Mouse (Mus musculus) MEL (cell line): ENCODE measurements around the gene Slc39a7. TPM values are rescaled to one million over a fixed set of nuclear protein-coding genes. Genes with fewer than 3 reads are reported as not detected.

Experiments used
- DNase-seq: peaks from one replicate; pipeline ENCODE4 v3.0.0; 2011; ENCODE audit warnings: low read depth, low spot score
- H3K27ac ChIP-seq: 2 replicates; pipeline ENCODE4 v1.5.1; 2012; ENCODE audit warnings: low read depth, mild to moderate bottlenecking, control low read depth, low read length, moderate library complexity; ENCODE audit not compliant: control insufficient read depth
- H3K27me3 ChIP-seq, 2 experiments: fragments of 150-350 bp in 1 of 2; sonication (generic) in 1 of 2; 2 replicates each; pipeline ENCODE4 v1.6.1; 2012; ENCODE audit warnings: low read length in 2 of 2, mild to moderate bottlenecking in 2 of 2, improper control_type of control experiment in 1 of 2, moderate library complexity in 1 of 2; ENCODE audit not compliant: insufficient read depth in 2 of 2, control insufficient read depth in 1 of 2
- H3K36me3 ChIP-seq, 2 experiments: 2 replicates each; pipeline ENCODE4 v1.6.1; 2012 to 2014; ENCODE audit warnings: low read length in 2 of 2, improper control_type of control experiment in 1 of 2, inconsistent platforms in 1 of 2, mild to moderate bottlenecking in 1 of 2; ENCODE audit not compliant: insufficient read depth in 2 of 2, control insufficient read depth in 1 of 2
- H3K4me1 ChIP-seq, 2 experiments: fragments of 150-350 bp in 1 of 2; sonication (generic) in 1 of 2; 2 replicates each; pipeline ENCODE4 v1.6.1; 2012; ENCODE audit warnings: low read length in 2 of 2, improper control_type of control experiment in 1 of 2, mild to moderate bottlenecking in 1 of 2; ENCODE audit not compliant: insufficient read depth in 2 of 2, control insufficient read depth in 1 of 2
- H3K4me3 ChIP-seq, 2 experiments: fragments of 150-350 bp in 1 of 2; sonication (generic) in 1 of 2; 2 replicates each; pipeline ENCODE4 v1.5.1; 2012; ENCODE audit warnings: low read depth in 2 of 2, low read length in 2 of 2, mild to moderate bottlenecking in 2 of 2, moderate library complexity in 2 of 2, control low read depth in 1 of 2, improper control_type of control experiment in 1 of 2; ENCODE audit not compliant: control insufficient read depth in 1 of 2, insufficient read depth in 1 of 2
- H3K79me2 ChIP-seq: 2 replicates; pipeline ENCODE4 v1.6.1; 2012; ENCODE audit warnings: mild to moderate bottlenecking, low read length, moderate library complexity; ENCODE audit not compliant: control insufficient read depth, poor library complexity, insufficient read depth
- H3K9ac ChIP-seq: 2 replicates; pipeline ENCODE4 v1.6.1; 2012; ENCODE audit warnings: low read depth, mild to moderate bottlenecking, control low read depth, low read length, moderate library complexity; ENCODE audit not compliant: control insufficient read depth, poor library complexity, severe bottlenecking
- H3K9me3 ChIP-seq: fragments of 150-350 bp; sonication (generic); replicated peaks from 2 replicates; pipeline ENCODE4 v1.6.1; 2012; ENCODE audit warnings: mild to moderate bottlenecking, low read length, improper control_type of control experiment, moderate library complexity; ENCODE audit not compliant: insufficient read depth
- CTCF ChIP-seq, 3 experiments: IDR thresholded peaks in 2 of 3; conservative IDR thresholded peaks in 1 of 3; 2 replicates each; pipeline ENCODE4 v1.5.1; 2011 to 2012; ENCODE audit warnings: low read length in 3 of 3, low read depth in 2 of 3, mild to moderate bottlenecking in 2 of 3, improper control_type of control experiment in 1 of 3, inconsistent platforms in 1 of 3, mixed read lengths in 1 of 3, moderate library complexity in 1 of 3; ENCODE audit not compliant: control insufficient read depth in 1 of 3, insufficient read depth in 1 of 3, poor library complexity in 1 of 3, severe bottlenecking in 1 of 3
- EP300 ChIP-seq, 2 experiments: IDR thresholded peaks; 2 replicates each; pipeline ENCODE4 v1.6.1; 2011; ENCODE audit warnings: improper control_type of control experiment in 2 of 2, low read length in 2 of 2, low read depth in 1 of 2, mild to moderate bottlenecking in 1 of 2
- ETS1 ChIP-seq: IDR thresholded peaks from 2 replicates; pipeline ENCODE4 v1.6.1; 2012; ENCODE audit warnings: low read depth, mild to moderate bottlenecking, inconsistent platforms, low read length, improper control_type of control experiment, moderate library complexity
- GATA1 ChIP-seq: IDR thresholded peaks from 2 replicates; pipeline ENCODE4 v1.6.1; 2011; ENCODE audit warnings: low read depth, low read length, improper control_type of control experiment
- KAT2A ChIP-seq: conservative IDR thresholded peaks from 2 replicates; pipeline ENCODE4 v1.6.1; 2012; ENCODE audit warnings: low read depth, low read length, improper control_type of control experiment, inconsistent platforms
- MXI1 ChIP-seq: IDR thresholded peaks from 2 replicates; pipeline ENCODE4 v1.6.1; 2011; ENCODE audit warnings: mild to moderate bottlenecking, low read depth, low read length, improper control_type of control experiment
- MYB ChIP-seq: IDR thresholded peaks from 2 replicates; pipeline ENCODE4 v1.6.1; 2011; ENCODE audit warnings: mild to moderate bottlenecking, low read depth, low read length, improper control_type of control experiment
- MYC ChIP-seq: IDR thresholded peaks from 2 replicates; pipeline ENCODE4 v1.6.1; 2011; ENCODE audit warnings: low read depth, mild to moderate bottlenecking, low read length, improper control_type of control experiment, moderate library complexity
- NELFE ChIP-seq: IDR thresholded peaks from 2 replicates; pipeline ENCODE4 v1.6.1; 2011; ENCODE audit warnings: low read depth, low read length, improper control_type of control experiment
- NRF1 ChIP-seq: IDR thresholded peaks from 2 replicates; pipeline ENCODE4 v1.6.1; 2014; ENCODE audit warnings: low read depth, mild to moderate bottlenecking, inconsistent platforms, low read length, improper control_type of control experiment, moderate library complexity; ENCODE audit not compliant: poor library complexity, insufficient read depth, severe bottlenecking
- POLR2A ChIP-seq, 2 experiments: IDR thresholded peaks; 2 replicates each; pipeline ENCODE4 v1.6.1; 2011 to 2012; ENCODE audit warnings: low read length in 2 of 2, mild to moderate bottlenecking in 2 of 2, control low read depth in 1 of 2, improper control_type of control experiment in 1 of 2, low read depth in 1 of 2, moderate library complexity in 1 of 2; ENCODE audit not compliant: control insufficient read depth in 1 of 2, insufficient read depth in 1 of 2, poor library complexity in 1 of 2
- RAD21 ChIP-seq: IDR thresholded peaks from 2 replicates; pipeline ENCODE4 v1.6.1; 2011; ENCODE audit warnings: mild to moderate bottlenecking, low read depth, low read length, improper control_type of control experiment
- SIN3A ChIP-seq: IDR thresholded peaks from 2 replicates; pipeline ENCODE4 v1.6.1; 2012; ENCODE audit warnings: low read length, improper control_type of control experiment, inconsistent platforms
- SMC3 ChIP-seq: IDR thresholded peaks from 2 replicates; pipeline ENCODE4 v1.6.1; 2011; ENCODE audit warnings: low read depth, low read length, improper control_type of control experiment
- TAL1 ChIP-seq: IDR thresholded peaks from 2 replicates; pipeline ENCODE4 v1.6.1; 2012; ENCODE audit warnings: mild to moderate bottlenecking, inconsistent platforms, low read length, moderate library complexity, mixed read lengths
- TCF12 ChIP-seq: IDR thresholded peaks from 2 replicates; pipeline ENCODE4 v1.6.1; 2014; ENCODE audit warnings: low read depth, mild to moderate bottlenecking, inconsistent platforms, low read length, improper control_type of control experiment, moderate library complexity
- USF1 ChIP-seq: IDR thresholded peaks from 2 replicates; pipeline ENCODE4 v1.6.1; 2014; ENCODE audit warnings: low read depth, mild to moderate bottlenecking, inconsistent platforms, low read length, improper control_type of control experiment, moderate library complexity
- ZC3H11A ChIP-seq: IDR thresholded peaks from 2 replicates; pipeline ENCODE4 v1.6.1; 2012; ENCODE audit warnings: low read depth, mild to moderate bottlenecking, inconsistent platforms, low read length, improper control_type of control experiment
- ZNF384 ChIP-seq: IDR thresholded peaks from 2 replicates; pipeline ENCODE4 v1.6.1; 2012; ENCODE audit warnings: low read depth, mild to moderate bottlenecking, inconsistent platforms, low read length, improper control_type of control experiment
- polyA plus RNA-seq, 2 experiments: library from polyadenylated mRNA; stranded (reverse) in 1 of 2; unstranded in 1 of 2; fragments of >175 nt in 1 of 2; fragments of >200 nt in 1 of 2; gene quantifications; 2 replicates each; pipeline versions ENCODE4 v1.2.1 to v1.2.4; 2012; ENCODE audit warnings: low replicate concordance in 2 of 2, low read depth in 1 of 2; ENCODE audit not compliant: insufficient read length in 2 of 2, insufficient read depth in 1 of 2, missing spikeins in 1 of 2
- total RNA-seq: library from RNA; depleted of rRNA; stranded (reverse); fragments of 300-350 nt; gene quantifications from 2 replicates; pipeline ENCODE4 v1.2.3, GENCODE M21; 2012

Gene Slc39a7
- total and polyA plus RNA-seq, 3 experiments: 150 to 152 TPM; not detected in 1

GRCm38 (mm10) chr17:34022987-34023386, 8.5 kb downstream of the Slc39a7 start:
- no peaks in the 10 kb centered on the region for H3K9me3 ChIP-seq
- no peak for TF ChIP-seq MYC
- TF ChIP-seq KAT2A: no peak
- TF ChIP-seq POLR2A (IDR thresholded peaks at IDR 0.05; ENCODE audit: control insufficient read depth in 1 of 2, insufficient read depth in 1 of 2, low read depth in 1 of 2, low read length in 2 of 2, poor library complexity in 1 of 2): no peak
- TF ChIP-seq MYB: no peak
- TF ChIP-seq ZC3H11A: no peak
- TF ChIP-seq ETS1: no peak
- no peak for TF ChIP-seq SIN3A
- no peak for TF ChIP-seq USF1
- TF ChIP-seq ZNF384: no peak
- no peak for TF ChIP-seq CTCF (IDR thresholded peaks at IDR 0.05 in 2 of 3, conservative IDR thresholded peaks at IDR 0.05 in 1 of 3; ENCODE audit: control insufficient read depth in 1 of 3, insufficient read depth in 1 of 3, low read depth in 2 of 3, low read length in 3 of 3, poor library complexity in 1 of 3, severe bottlenecking in 1 of 3)
- TF ChIP-seq EP300 (IDR thresholded peaks at IDR 0.05; ENCODE audit: low read depth in 1 of 2, low read length in 2 of 2): no peak
- TF ChIP-seq TAL1: no peak
- TF ChIP-seq, all 39 proteins: peak for 0
- Histone ChIP-seq H3K9ac (no peak overlapping the region), H3K79me2 (peaks cover 16% of the 10 kb centered on the region), H3K4me3 (no peak overlapping the region), H3K27ac (no peak overlapping the region), H3K4me1 (peaks cover 0 to 16% of the 10 kb centered on the region in 2 experiments; a peak in 2 of 4 replicates), H3K27me3 (no peaks in the 10 kb centered on the region), H3K36me3 (peaks cover 0 to 7% of the 10 kb centered on the region in 2 experiments; a peak in 2 of 4 replicates)
- DNase-seq: no peak

GRCm38 (mm10) chr17:34022414-34022783, 9.1 kb downstream of the Slc39a7 start:
- no peaks in the 10 kb centered on the region for H3K9me3 ChIP-seq
- no peak for TF ChIP-seq NELFE
- TF ChIP-seq RAD21: no peak
- no peak for TF ChIP-seq GATA1
- TF ChIP-seq TCF12: no peak
- no peak for TF ChIP-seq NRF1
- no peak for TF ChIP-seq MXI1
- TF ChIP-seq ETS1: no peak
- TF ChIP-seq MYC: no peak
- TF ChIP-seq USF1: no peak
- no peak for TF ChIP-seq SMC3
- no peak overlapping the region for H3K4me3 ChIP-seq
- H3K9ac ChIP-seq: no peak overlapping the region
- peaks cover 0 to 16% of the 10 kb centered on the region in 2 experiments; a peak in 2 of 4 replicates for H3K4me1 ChIP-seq
- peaks cover 13% of the 10 kb centered on the region for H3K79me2 ChIP-seq
- DNase-seq: no peak
- H3K36me3 ChIP-seq: peaks cover 0 to 7% of the 10 kb centered on the region in 2 experiments; a peak in 2 of 4 replicates
- H3K27ac ChIP-seq: no peak overlapping the region
- no peaks in the 10 kb centered on the region for H3K27me3 ChIP-seq
